Mouse (Mus musculus) bone marrow macrophage, adult 2 months (primary cell): ENCODE data around the gene Mei4.

Experiments used
- CTCF ChIP-seq: IDR thresholded peaks from 2 replicates; pipeline ENCODE4 v1.5.1; 2012; ENCODE audit warnings: low read depth, mild to moderate bottlenecking, low read length, moderate library complexity
- POLR2A ChIP-seq: IDR thresholded peaks from 2 replicates; pipeline ENCODE4 v1.6.1; 2012; ENCODE audit warnings: mild to moderate bottlenecking, low read depth, low read length, borderline replicate concordance

DNA sequence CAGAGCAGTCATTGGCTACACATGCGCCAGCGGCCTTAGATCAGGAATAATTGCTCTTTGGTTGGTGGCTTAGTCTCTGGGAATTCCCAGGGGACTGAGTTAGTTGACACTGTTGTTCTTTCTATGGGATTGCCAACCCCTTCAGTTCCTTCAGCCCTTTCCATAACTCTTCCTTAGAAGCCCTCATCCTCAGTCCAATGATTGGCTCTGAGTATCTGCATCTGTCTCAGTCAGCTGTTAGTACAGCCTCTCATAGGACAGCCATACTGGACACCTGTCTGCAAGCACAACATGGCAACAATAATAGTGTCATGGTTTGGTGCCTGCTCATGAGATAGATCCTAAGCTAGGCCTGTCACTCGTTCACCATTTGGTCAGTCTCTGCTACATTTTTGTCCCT, 149.5 kb downstream of the Mei4 start:
- TF ChIP-seq CTCF (no peak), POLR2A (no peak)
